In genomic region chr17:80603806-80604205, GRCm38 (mm10) we compare ENCODE assay signal across 17 mouse cellular contexts.
"Had no signal": no experiment of that assay in that cellular context is flagged by ENCODE, and none has a peak within 500 bp of the region (broad histone marks: within the 10 kb centered on the region; RNA-seq: fewer than 3 reads in every experiment).

No protein-coding gene starts in this region.

- ATAC-seq: lung, postnatal 0 days; midbrain, embryonic 13.5 days had no signal

- H3K27me3 ChIP-seq: lung, embryonic 15.5 days; megakaryocyte, embryonic 14.5 days; midbrain, embryonic 13.5 days; midbrain, embryonic 15.5 days; neural tube, embryonic 12.5 days; stomach, embryonic 15.5 days had no signal

- DNase-seq: lung, adult 2 months; lung, postnatal 14 days; lung, postnatal 36 days; right cerebral cortex, postnatal 14 days; thymus, adult 2 months; thymus, postnatal 25 days; thymus, postnatal 4 days had no signal

- H3K9me3 ChIP-seq: lung, embryonic 15.5 days; megakaryocyte, embryonic 14.5 days; midbrain, embryonic 15.5 days; stomach, embryonic 15.5 days had no signal

- H3K4me3 ChIP-seq: lung, embryonic 15.5 days; midbrain, embryonic 13.5 days; midbrain, embryonic 15.5 days; neural tube, embryonic 12.5 days; stomach, embryonic 15.5 days had no signal

- H3K4me1 ChIP-seq: lung, embryonic 15.5 days; megakaryocyte, embryonic 14.5 days; midbrain, embryonic 13.5 days; midbrain, embryonic 15.5 days; neural tube, embryonic 12.5 days; stomach, embryonic 15.5 days had no signal

- H3K27ac ChIP-seq: lung, embryonic 15.5 days; macrophage; midbrain, embryonic 13.5 days; midbrain, embryonic 15.5 days; neural tube, embryonic 12.5 days; stomach, embryonic 15.5 days; stomach, postnatal 0 days had no signal

- H3K4me2 ChIP-seq: lung, embryonic 15.5 days; midbrain, embryonic 11.5 days; midbrain, embryonic 13.5 days; midbrain, embryonic 15.5 days; neural tube, embryonic 12.5 days; stomach, embryonic 15.5 days had no signal

- H3K9ac ChIP-seq: lung, embryonic 15.5 days; midbrain, embryonic 13.5 days; midbrain, embryonic 15.5 days; neural tube, embryonic 12.5 days; stomach, embryonic 15.5 days had no signal
